Mouse (Mus musculus): ENCODE results near the gene Zfp937. TPM values are rescaled to one million over a fixed set of nuclear protein-coding genes. Genes with fewer than 3 reads are reported as not detected.
"Not testable (repeated sequence)": the region's sequence is repeated elsewhere in the genome, so short reads cannot be mapped to it uniquely, and the experiment has no call there.

Gene Zfp937
- 5.8 and 7.4 TPM in 2 replicates for total RNA-seq (2014; rRNA removed)
- polyA plus RNA-seq (2015; fragmentation: Nextera tagmentation; extraction: Ambion mirVana): 4.1 and 6.3 TPM in 2 replicates

- not testable (repeated sequence) for H3K27me3 ChIP-seq (ENCODE audit: insufficient read depth, low read length); H3K36me3 ChIP-seq (ENCODE audit: insufficient read depth); H3K4me1 ChIP-seq (ENCODE audit: insufficient read depth); H3K27ac ChIP-seq (ENCODE audit: low read depth, low read length); H3K9me3 ChIP-seq (ENCODE audit: low read length)
- Histone ChIP-seq H3K9ac (peak within 1 kb of the TSS; percentile 47), H3K4me3 (ENCODE audit: low read depth, low read length) (peak within 1 kb of the TSS; percentile 31), H3K4me2 (ENCODE audit: low read depth) (peak within 1 kb of the TSS; percentile 51)
- DNase-seq: peak; percentile 44
- ATAC-seq: peak; percentile 100
- WGBS: 3% methylated on average over 15 of the region's 15 CpGs
These were observed at the start of gene Zfp937 for GRCm38 (mm10) chr2:150217600-150218362. Gene Zfp937 (plus strand): TSS chr2:150218073.

- no peaks in the 10 kb centered on the region for H3K4me1 ChIP-seq (ENCODE audit: insufficient read depth)
- no peak for TF ChIP-seq CTCF (IDR thresholded peaks at IDR 0.05; ENCODE audit: low read depth)
- peaks cover 5% of the 10 kb centered on the region; the same call in 1 of the 2 replicates for H3K9me3 ChIP-seq (ENCODE audit: low read length)
- H3K4me2 ChIP-seq (ENCODE audit: low read depth): no peak overlapping the region
- no peak overlapping the region for H3K27ac ChIP-seq (ENCODE audit: low read depth, low read length)
- H3K9ac ChIP-seq: no peak overlapping the region
- ATAC-seq (no peak), DNase-seq (no peak)
- H3K27me3 ChIP-seq (ENCODE audit: insufficient read depth, low read length): no peaks in the 10 kb centered on the region
- no peak overlapping the region for H3K4me3 ChIP-seq (ENCODE audit: low read depth, low read length)
- H3K36me3 ChIP-seq (ENCODE audit: insufficient read depth): no peaks in the 10 kb centered on the region
These were observed 44.0 kb upstream of the Zfp937 start for GRCm38 (mm10) chr2:150173833-150174232.

DNA sequence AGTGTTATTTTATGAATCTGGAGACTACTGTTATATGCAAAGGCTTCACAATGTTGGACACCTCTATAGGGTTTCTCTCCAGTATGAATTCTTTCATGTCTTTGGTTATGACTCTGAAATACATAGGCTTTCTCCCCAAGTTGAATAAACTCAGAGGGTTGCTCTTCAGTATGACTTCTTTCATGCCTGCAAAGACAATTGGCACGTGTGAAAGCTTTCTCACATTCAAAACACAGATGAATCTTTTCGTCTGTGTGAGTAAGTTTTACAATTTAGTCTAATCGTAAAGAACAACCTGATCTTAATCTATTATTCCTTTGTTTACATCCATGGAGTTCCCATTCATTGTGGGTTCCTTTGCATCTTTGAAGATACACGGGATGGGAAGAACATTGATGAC is 38.3 kb upstream of the Zfp937 start, which contains the start of gene Gm10770:
Gm10770 (minus strand) TSS at position 101 of the 400 bp plus-strand sequence.
- H3K9ac ChIP-seq; H3K27ac ChIP-seq (ENCODE audit: low read depth, low read length); H3K4me1 ChIP-seq (ENCODE audit: insufficient read depth); H3K9me3 ChIP-seq (ENCODE audit: low read length); H3K27me3 ChIP-seq (ENCODE audit: insufficient read depth, low read length); DNase-seq; H3K4me2 ChIP-seq (ENCODE audit: low read depth); H3K36me3 ChIP-seq (ENCODE audit: insufficient read depth); ATAC-seq; H3K4me3 ChIP-seq (ENCODE audit: low read depth, low read length): not testable (repeated sequence)
- WGBS: 80% methylated on average over 4 of the region's 4 CpGs

DNA sequence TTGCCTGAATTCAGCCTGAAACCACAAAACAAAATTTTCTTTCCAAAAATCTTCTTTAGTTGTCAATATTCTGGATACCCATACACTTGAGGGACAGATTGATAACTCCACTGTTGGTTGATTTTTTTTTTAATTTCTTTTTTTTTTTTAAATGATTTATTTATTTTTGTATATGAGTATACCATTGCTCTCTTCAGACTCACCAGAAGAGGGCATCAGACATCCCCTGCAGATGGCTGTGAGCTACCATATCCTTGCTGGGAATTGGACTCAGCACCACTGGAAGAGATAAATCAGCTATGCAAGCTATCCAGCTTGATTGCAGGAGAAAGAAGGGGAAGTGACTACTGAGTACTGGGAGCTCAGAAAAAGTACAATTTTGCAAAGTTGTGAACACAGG is 36.8 kb upstream of the Zfp937 start:
- not testable (repeated sequence) for H3K9ac ChIP-seq; H3K4me1 ChIP-seq (ENCODE audit: insufficient read depth); H3K27me3 ChIP-seq (ENCODE audit: insufficient read depth, low read length); DNase-seq; H3K4me3 ChIP-seq (ENCODE audit: low read depth, low read length); ATAC-seq; H3K9me3 ChIP-seq (ENCODE audit: low read length); H3K36me3 ChIP-seq (ENCODE audit: insufficient read depth); H3K4me2 ChIP-seq (ENCODE audit: low read depth); H3K27ac ChIP-seq (ENCODE audit: low read depth, low read length)

GRCm38 (mm10) chr2:150181570-150181999 is 36.3 kb upstream of the Zfp937 start, which contains the start of gene Gm14139:
Gene Gm14139 (plus strand): TSS chr2:150181755.
- DNase-seq; ATAC-seq; H3K36me3 ChIP-seq (ENCODE audit: insufficient read depth); H3K27me3 ChIP-seq (ENCODE audit: insufficient read depth, low read length); H3K4me3 ChIP-seq (ENCODE audit: low read depth, low read length); H3K4me2 ChIP-seq (ENCODE audit: low read depth); H3K9ac ChIP-seq; H3K9me3 ChIP-seq (ENCODE audit: low read length); H3K4me1 ChIP-seq (ENCODE audit: insufficient read depth); H3K27ac ChIP-seq (ENCODE audit: low read depth, low read length): not testable (repeated sequence)
- WGBS: 86% methylated on average over 7 of the region's 7 CpGs

- ATAC-seq; H3K4me1 ChIP-seq (ENCODE audit: insufficient read depth); DNase-seq; H3K9me3 ChIP-seq (ENCODE audit: low read length); H3K27ac ChIP-seq (ENCODE audit: low read depth, low read length); H3K27me3 ChIP-seq (ENCODE audit: insufficient read depth, low read length); H3K36me3 ChIP-seq (ENCODE audit: insufficient read depth): not testable (repeated sequence)
- Histone ChIP-seq H3K4me3 (ENCODE audit: low read depth, low read length) (peak overlapping the region; percentile 31), H3K4me2 (ENCODE audit: low read depth) (peak overlapping the region; percentile 51), H3K9ac (peak overlapping the region; percentile 47)
- WGBS: 2% methylated on average over 3 of the region's 4 CpGs
These were observed 471 bp downstream of the Zfp937 start for GRCm38 (mm10) chr2:150218363-150218725.

DNA sequence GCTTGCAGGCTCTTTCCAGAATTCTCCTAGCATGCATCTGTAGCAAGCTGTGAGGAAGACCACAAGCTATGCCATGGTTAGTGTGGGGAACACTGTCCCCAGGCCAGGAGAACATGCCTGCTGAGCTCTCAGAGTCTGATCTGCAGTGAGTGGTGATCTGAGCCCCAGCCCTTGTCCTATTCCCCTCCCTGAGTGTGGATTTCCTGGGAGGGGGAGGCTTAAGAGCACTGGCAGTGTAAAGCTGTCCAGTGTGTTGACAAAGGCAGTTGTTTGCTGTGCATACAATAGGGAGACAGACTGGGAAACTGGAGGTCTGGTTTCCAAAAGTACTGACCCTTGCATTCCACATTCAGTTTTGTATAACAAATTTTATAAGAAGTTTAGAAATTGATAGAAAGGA is 5.4 kb downstream of the Zfp937 start:
- H3K9ac ChIP-seq; H3K36me3 ChIP-seq (ENCODE audit: insufficient read depth); H3K4me2 ChIP-seq (ENCODE audit: low read depth); H3K4me3 ChIP-seq (ENCODE audit: low read depth, low read length); H3K9me3 ChIP-seq (ENCODE audit: low read length); H3K27me3 ChIP-seq (ENCODE audit: insufficient read depth, low read length); DNase-seq; H3K4me1 ChIP-seq (ENCODE audit: insufficient read depth); ATAC-seq; H3K27ac ChIP-seq (ENCODE audit: low read depth, low read length): not testable (repeated sequence)

All from forebrain, postnatal 0 days (tissue).